Mouse (Mus musculus): ENCODE data around the gene Prkag3.

DNA sequence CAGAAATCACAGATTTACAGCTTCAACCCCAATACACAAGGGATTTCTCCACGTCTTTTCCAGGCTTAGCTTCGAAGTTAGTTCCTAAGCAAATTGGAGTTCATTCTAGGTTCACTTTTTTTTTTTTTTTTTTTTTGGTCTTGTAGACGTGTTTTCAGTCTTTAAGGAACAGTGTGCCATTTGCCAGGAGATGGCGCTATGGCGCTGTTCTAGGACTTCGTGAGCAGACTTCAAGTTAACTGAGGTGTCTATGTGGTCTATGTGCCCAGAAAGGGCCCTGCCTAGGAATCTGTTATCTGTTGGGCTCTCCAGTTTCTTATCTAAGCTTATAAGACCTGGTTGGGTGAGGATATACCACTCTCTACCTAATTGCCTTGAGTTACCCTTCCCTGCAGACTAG, 14.1 kb upstream of the Prkag3 start:
- TF ChIP-seq CTCF (IDR thresholded peaks at IDR 0.05; ENCODE audit: low read depth) (peak; percentile 70), EP300 (IDR thresholded peaks at IDR 0.05; ENCODE audit: low read depth) (no peak)

All from liver, postnatal 0 days (tissue).